Mouse (Mus musculus): ENCODE measurements at regions not wholly inside any gene's neighbourhood (a gene's known extent, or its start where the extent isn't known, plus 50 kb on each side); places are given as distances from the start of the nearest gene placed in this dataset.

- TF ChIP-seq ZC3H11A (IDR thresholded peaks at IDR 0.05; ENCODE audit: low read depth, low read length) (no peak), POLR2A (IDR thresholded peaks at IDR 0.05; ENCODE audit: low read depth, low read length) (no peak), MAFK (IDR thresholded peaks at IDR 0.05; ENCODE audit: insufficient replicate concordance, low read length) (no peak)
These were observed 359.7 kb upstream of the Clec14a start (continued) for GRCm38 (mm10) chr12:58628817-58629216.

GRCm38 (mm10) chr12:58625144-58625543 is 356.1 kb upstream of the Clec14a start:
- no peaks in the 10 kb centered on the region for H3K36me3 ChIP-seq (replicated peaks in 1 of 2; ENCODE audit: control insufficient read depth in 1 of 2, insufficient read depth in 1 of 2, low read length in 1 of 2)
- H3K4me3 ChIP-seq (replicated peaks in 1 of 3; ENCODE audit: low read depth in 2 of 3, low read length in 2 of 3, poor library complexity in 1 of 3): no peak overlapping the region
- H3K27ac ChIP-seq (ENCODE audit: insufficient read depth, low read depth): no peak overlapping the region
- no peak overlapping the region for H3K4me2 ChIP-seq (ENCODE audit: insufficient read depth, low read depth, poor library complexity, severe bottlenecking)
- DNase-seq (ENCODE audit: extremely low read depth): no peak
- dilution Hi-C loops (cut with MboI; ENCODE audit: extremely low pct_ligation_motif_present, extremely low pct_unique_long_range_greater_than_20kb, low sequenced_read_pairs) (no loop called here), in situ Hi-C loops (cut with MboI; ENCODE audit: low pct_ligation_motif_present, low pct_unique_long_range_greater_than_20kb, low sequenced_read_pairs) (no loop called here)
- H3K4me1 ChIP-seq (ENCODE audit: control insufficient read depth in 1 of 2, insufficient read depth in 2 of 2): no peaks in the 10 kb centered on the region
- TF ChIP-seq ZC3H11A (IDR thresholded peaks at IDR 0.05; ENCODE audit: low read depth, low read length) (no peak), BHLHE40 (IDR thresholded peaks at IDR 0.05; ENCODE audit: low read depth, low read length) (no peak), MAZ (IDR thresholded peaks at IDR 0.05; ENCODE audit: low read depth, low read length) (no peak), MXI1 (IDR thresholded peaks at IDR 0.05; ENCODE audit: low read depth, low read length) (no peak), CHD2 (IDR thresholded peaks at IDR 0.05; ENCODE audit: low read length) (no peak), POLR2AphosphoS2 (IDR thresholded peaks at IDR 0.05; ENCODE audit: low read depth, low read length) (no peak), CHD1 (IDR thresholded peaks at IDR 0.05; ENCODE audit: low read depth, low read length) (no peak), PAX5 (IDR thresholded peaks at IDR 0.05; ENCODE audit: low read length) (no peak), NELFE (IDR thresholded peaks at IDR 0.05; ENCODE audit: low read depth, low read length) (no peak), USF2 (conservative IDR thresholded peaks at IDR 0.05; ENCODE audit: low read depth, low read length) (no peak)
- H3K9me3 ChIP-seq (replicated peaks; ENCODE audit: low read length): no peaks in the 10 kb centered on the region
- H3K9ac ChIP-seq (ENCODE audit: insufficient read depth, low read depth): no peak overlapping the region
- H3K27me3 ChIP-seq (replicated peaks): no peaks in the 10 kb centered on the region
- H3K79me2 ChIP-seq (replicated peaks; ENCODE audit: control insufficient read depth, extremely low read depth, insufficient read depth, poor library complexity, severe bottlenecking): no peaks in the 10 kb centered on the region

GRCm38 (mm10) chr12:58619508-58620310 is 350.6 kb upstream of the Clec14a start:
- dilution Hi-C loops (cut with MboI; ENCODE audit: extremely low pct_ligation_motif_present, extremely low pct_unique_long_range_greater_than_20kb, low sequenced_read_pairs): no loop called here
- Histone ChIP-seq H3K27ac (ENCODE audit: insufficient read depth, low read depth) (no peak overlapping the region), H3K79me2 (replicated peaks; ENCODE audit: control insufficient read depth, extremely low read depth, insufficient read depth, poor library complexity, severe bottlenecking) (no peaks in the 10 kb centered on the region), H3K9ac (ENCODE audit: insufficient read depth, low read depth) (no peak overlapping the region), H3K27me3 (replicated peaks) (no peaks in the 10 kb centered on the region), H3K4me2 (ENCODE audit: insufficient read depth, low read depth, poor library complexity, severe bottlenecking) (no peak overlapping the region), H3K4me3 (replicated peaks in 1 of 3; ENCODE audit: low read depth in 2 of 3, low read length in 2 of 3, poor library complexity in 1 of 3) (no peak overlapping the region), H3K9me3 (replicated peaks; ENCODE audit: low read length) (no peaks in the 10 kb centered on the region), H3K4me1 (ENCODE audit: control insufficient read depth in 1 of 2, insufficient read depth in 2 of 2) (no peaks in the 10 kb centered on the region), H3K36me3 (replicated peaks in 1 of 2; ENCODE audit: control insufficient read depth in 1 of 2, insufficient read depth in 1 of 2, low read length in 1 of 2) (no peaks in the 10 kb centered on the region)
- no peak for TF ChIP-seq E2F4 (IDR thresholded peaks at IDR 0.05; ENCODE audit: insufficient replicate concordance, low read depth, low read length)
- TF ChIP-seq ZC3H11A (IDR thresholded peaks at IDR 0.05; ENCODE audit: low read depth, low read length): no peak
- TF ChIP-seq SIN3A (IDR thresholded peaks at IDR 0.05; ENCODE audit: low read length): no peak
- no peak for TF ChIP-seq ZKSCAN1 (IDR thresholded peaks at IDR 0.05; ENCODE audit: borderline replicate concordance, low read depth, low read length)
- no peak for TF ChIP-seq TBP (conservative IDR thresholded peaks at IDR 0.05; ENCODE audit: low read depth, low read length)
- TF ChIP-seq CTCF (conservative IDR thresholded peaks at IDR 0.05 in 1 of 2, IDR thresholded peaks at IDR 0.05 in 1 of 2; ENCODE audit: low read depth in 2 of 2, low read length in 2 of 2): no peak
- no peak for TF ChIP-seq ZMIZ1 (IDR thresholded peaks at IDR 0.05; ENCODE audit: low read depth, low read length)
- no peak for TF ChIP-seq UBTF (IDR thresholded peaks at IDR 0.05; ENCODE audit: low read depth, low read length)
- TF ChIP-seq RCOR1 (conservative IDR thresholded peaks at IDR 0.05; ENCODE audit: low read depth, low read length): no peak
- DNase-seq (ENCODE audit: extremely low read depth): no peak
- in situ Hi-C loops (cut with MboI; ENCODE audit: low pct_ligation_motif_present, low pct_unique_long_range_greater_than_20kb, low sequenced_read_pairs): no loop called here
